Mouse (Mus musculus) liver, embryonic 14.5 days (tissue): ENCODE measurements around the gene Epyc. TPM values are rescaled to one million over a fixed set of nuclear protein-coding genes. Genes with fewer than 3 reads are reported as not detected.

Experiments used
- ATAC-seq: fragments of 200-750 bp; cut with Nextera tagmentation; 2 replicates; pipeline ENCODE4 v1.8.0; 2017; ENCODE audit warnings: moderate number of reproducible peaks, mild to moderate bottlenecking, moderate library complexity; ENCODE audit not compliant: insufficient read depth
- DNase-seq, 3 experiments: peaks; one replicate each; pipeline ENCODE4 v3.0.0-alpha.2; 2012 to 2013; ENCODE audit warnings: low read depth in 3 of 3, low spot score in 3 of 3
- H3K27ac ChIP-seq: fragments of 300-500 bp; sonication (generic); 2 replicates; pipeline ENCODE4 v1.5.1; 2014; ENCODE audit warnings: moderate library complexity, mild to moderate bottlenecking, control low read depth, inconsistent platforms
- H3K27me3 ChIP-seq: fragments of 300-500 bp; sonication (generic); 2 replicates; pipeline ENCODE4 v1.6.1; 2014; ENCODE audit warnings: mild to moderate bottlenecking, low read length, moderate library complexity; ENCODE audit not compliant: control insufficient read depth, insufficient read depth
- H3K36me3 ChIP-seq: fragments of 300-500 bp; sonication (generic); replicated peaks from 2 replicates; pipeline ENCODE4 v1.6.1; 2014; ENCODE audit warnings: low read depth; ENCODE audit not compliant: control insufficient read depth, insufficient read depth
- H3K4me1 ChIP-seq, 2 experiments: fragments of 200-500 bp in 1 of 2; fragments of 300-500 bp in 1 of 2; sonication (generic) in 1 of 2; replicated peaks; 2 replicates each; pipeline ENCODE4 v1.6.1; 2012 to 2014; ENCODE audit warnings: antibody characterized with exemption in 1 of 2, inconsistent platforms in 1 of 2, low read length in 1 of 2; ENCODE audit not compliant: control insufficient read depth in 2 of 2, insufficient read depth in 2 of 2
- H3K4me2 ChIP-seq: fragments of 300-500 bp; sonication (generic); 2 replicates; pipeline ENCODE4 v1.6.1; 2014; ENCODE audit warnings: low read depth, mild to moderate bottlenecking, control low read depth, moderate library complexity
- H3K4me3 ChIP-seq, 2 experiments: fragments of 200-500 bp in 1 of 2; fragments of 300-500 bp in 1 of 2; sonication (generic) in 1 of 2; 2 replicates each; pipeline ENCODE4 v1.5.1; 2012 to 2014; ENCODE audit warnings: low read depth in 2 of 2, low read length in 2 of 2, mild to moderate bottlenecking in 2 of 2, control low read depth in 1 of 2, inconsistent platforms in 1 of 2, moderate library complexity in 1 of 2; ENCODE audit not compliant: insufficient read depth in 1 of 2
- H3K9ac ChIP-seq: fragments of 300-500 bp; sonication (generic); replicated peaks from 2 replicates; pipeline ENCODE4 v1.6.1; 2014; ENCODE audit warnings: mild to moderate bottlenecking, control low read depth, moderate library complexity
- H3K9me3 ChIP-seq: fragments of 300-500 bp; sonication (generic); 2 replicates; pipeline ENCODE4 v1.6.1; 2016; ENCODE audit warnings: low read length, mixed read lengths; ENCODE audit not compliant: control insufficient read depth
- CTCF ChIP-seq: IDR thresholded peaks from 2 replicates; pipeline ENCODE4 v1.5.1; 2016; ENCODE audit warnings: antibody characterized with exemption, low read depth, control low read depth
- EP300 ChIP-seq: IDR thresholded peaks from 2 replicates; pipeline ENCODE4 v1.6.1; 2016; ENCODE audit warnings: antibody characterized with exemption, low read depth
- WGBS: fragments of 180-500 bp; shearing (Covaris S2); extraction: QIAGEN DNeasy Blood & Tissue Kit; methylation state at CpG from one replicate; pipeline ENCODE4 v1.1.7; 2014; ENCODE audit not compliant: insufficient replicate concordance; 5-methylcytosine and 5-hydroxymethylcytosine counted together
- polyA plus RNA-seq, 2 experiments: library from polyadenylated mRNA; depleted of rRNA in 1 of 2; stranded (reverse) in 1 of 2; unstranded in 1 of 2; fragments of >200 nt; fragmentation: Nextera tagmentation in 1 of 2; extraction: Ambion mirVana in 1 of 2; gene quantifications; 2 replicates each; pipeline versions ENCODE4 v1.2.1 to v1.2.3; 2012 to 2014

Gene Epyc
- polyA plus RNA-seq (2012; rRNA removed) = not detected in 2 replicates
- not detected in 2 replicates for polyA plus RNA-seq (2014; fragmentation: Nextera tagmentation; extraction: Ambion mirVana)

DNA sequence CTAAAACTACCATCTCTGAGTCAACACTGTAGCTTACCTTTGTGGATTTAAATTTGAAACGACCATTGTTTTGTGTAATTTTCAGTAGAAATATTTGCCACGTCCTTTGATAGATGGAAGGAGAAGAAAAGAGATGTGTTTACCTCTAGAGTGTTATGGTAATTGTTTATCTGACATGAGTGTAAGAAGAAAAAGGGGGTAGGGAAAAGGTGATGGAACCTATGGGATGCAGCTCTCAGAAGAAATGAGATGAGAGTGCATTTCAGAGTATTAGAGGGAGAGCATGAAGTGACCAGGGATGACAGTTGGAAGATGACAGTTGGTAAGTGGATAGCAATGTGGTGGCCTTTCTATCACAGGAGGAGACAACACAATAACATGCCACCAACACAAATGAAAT, at the start of gene Epyc:
TSS of gene Epyc (plus strand) at position 301 of the 400 bp plus-strand sequence.
- TF ChIP-seq EP300 (no peak), CTCF (no peak)

GRCm38 (mm10) chr10:97595680-97596079, 48.2 kb upstream of the Epyc start:
- no peaks in the 10 kb centered on the region for H3K9me3 ChIP-seq
- no peak for TF ChIP-seq CTCF
- TF ChIP-seq EP300 = no peak

More for the DNA sequence above, at the start of gene Epyc:
- Histone ChIP-seq H3K4me1 (no peaks in the 10 kb centered on the region), H3K4me2 (no peak within 1 kb of the TSS), H3K4me3 (no peak within 1 kb of the TSS), H3K36me3 (no peaks in the 10 kb centered on the region), H3K27me3 (no peaks in the 10 kb centered on the region), H3K27ac (no peak within 1 kb of the TSS), H3K9ac (no peak within 1 kb of the TSS), H3K9me3 (no peaks in the 10 kb centered on the region)
- ATAC-seq (no peak), DNase-seq (no peak)
- 60% methylated on average over 2 of the region's 2 CpGs for WGBS

GRCm38 (mm10) chr10:97601744-97602143, 42.1 kb upstream of the Epyc start:
- ATAC-seq = no peak
- DNase-seq = no peak
- Histone ChIP-seq H3K36me3 (no peaks in the 10 kb centered on the region), H3K4me3 (no peak overlapping the region), H3K27ac (no peak overlapping the region), H3K9me3 (no peaks in the 10 kb centered on the region), H3K9ac (no peak overlapping the region), H3K4me2 (no peak overlapping the region), H3K27me3 (no peaks in the 10 kb centered on the region), H3K4me1 (no peaks in the 10 kb centered on the region)
- TF ChIP-seq CTCF (no peak), EP300 (no peak)
- WGBS = 39% methylated on average over 4 of the region's 4 CpGs

More at GRCm38 (mm10) chr10:97595680-97596079, 48.2 kb upstream of the Epyc start:
- Histone ChIP-seq H3K4me2 (no peak overlapping the region), H3K9ac (no peak overlapping the region), H3K27me3 (no peaks in the 10 kb centered on the region), H3K4me3 (no peak overlapping the region), H3K4me1 (no peaks in the 10 kb centered on the region), H3K36me3 (no peaks in the 10 kb centered on the region), H3K27ac (no peak overlapping the region)
- DNase-seq (no peak), ATAC-seq (no peak)
- 37% methylated on average over 1 of the region's 1 CpGs for WGBS

- Histone ChIP-seq H3K4me1 (no peaks in the 10 kb centered on the region), H3K4me3 (no peak overlapping the region), H3K9ac (no peak overlapping the region), H3K9me3 (no peaks in the 10 kb centered on the region), H3K4me2 (no peak overlapping the region), H3K36me3 (no peaks in the 10 kb centered on the region), H3K27me3 (no peaks in the 10 kb centered on the region), H3K27ac (no peak overlapping the region)
- DNase-seq (no peak), ATAC-seq (no peak)
- TF ChIP-seq EP300 = no peak
- no peak for TF ChIP-seq CTCF
These were observed 40.6 kb upstream of the Epyc start for GRCm38 (mm10) chr10:97603256-97603655.

DNA sequence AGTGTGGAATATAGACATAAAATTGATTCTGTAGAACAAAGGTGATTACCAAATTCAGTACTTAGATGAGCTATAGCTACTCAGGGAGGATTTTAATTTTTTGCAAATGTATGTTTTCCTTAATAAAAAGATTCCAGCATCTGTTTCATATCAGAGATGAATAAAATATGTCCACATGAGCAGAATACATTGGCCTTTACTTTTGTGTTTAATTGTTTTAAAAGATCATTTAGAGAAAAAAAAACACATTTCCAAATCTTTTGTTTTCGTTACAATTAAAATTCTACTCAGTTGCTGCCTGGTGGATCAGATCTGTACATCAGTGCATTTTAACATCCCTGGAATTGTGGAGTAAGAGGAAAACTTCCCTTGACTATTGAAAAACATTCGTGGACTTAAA, 37.3 kb upstream of the Epyc start, which contains the start of gene Kera:
TSS of gene Kera (plus strand) at position 301 of the 400 bp plus-strand sequence.
- 51% methylated on average over 2 of the region's 2 CpGs for WGBS
- Histone ChIP-seq H3K4me1 (no peaks in the 10 kb centered on the region), H3K9ac (no peak within 1 kb of the TSS), H3K4me2 (no peak within 1 kb of the TSS), H3K4me3 (no peak within 1 kb of the TSS), H3K9me3 (no peaks in the 10 kb centered on the region), H3K27ac (no peak within 1 kb of the TSS), H3K36me3 (no peaks in the 10 kb centered on the region), H3K27me3 (no peaks in the 10 kb centered on the region)
- no peak for DNase-seq
- ATAC-seq = no peak
- TF ChIP-seq EP300 (no peak), CTCF (no peak)
